Mouse (Mus musculus) embryonic facial prominence, embryonic 13.5 days (tissue): ENCODE measurements around the gene Cdkn1a. TPM values are rescaled to one million over a fixed set of nuclear protein-coding genes. Genes with fewer than 3 reads are reported as not detected.

Experiments
- polyA plus RNA-seq: library from polyadenylated mRNA; unstranded; fragments of >200 nt; fragmentation: Nextera tagmentation; extraction: Ambion mirVana; gene quantifications from 2 replicates; pipeline ENCODE4 v1.2.1, GENCODE M21; 2015

Cdkn1a gene
- polyA plus RNA-seq, 1 experiment from 2014 or later = 78.2 TPM

Other genes starting within 250 kb of the Cdkn1a start
- gene Pnpla1, start 232.6 kb upstream of the Cdkn1a start, polyA plus RNA-seq = 0.26 and 0.98 TPM in 2 replicates
- gene 4930539E08Rik, start 175.7 kb upstream of the Cdkn1a start, polyA plus RNA-seq = 0.29 and 0.41 TPM in 2 replicates
- not detected in 2 replicates for gene Pxt1, start 147.1 kb upstream of the Cdkn1a start, polyA plus RNA-seq
- gene Kctd20, start 139.0 kb upstream of the Cdkn1a start, polyA plus RNA-seq = 99.9 and 103 TPM in 2 replicates
- gene Stk38, start 83.0 kb upstream of the Cdkn1a start, polyA plus RNA-seq = 114 and 129 TPM in 2 replicates
- 702 and 727 TPM in 2 replicates for gene Srsf3, start 58.3 kb upstream of the Cdkn1a start, polyA plus RNA-seq
- 0.55 and 0.56 TPM in 2 replicates for gene Rab44, start 23.2 kb downstream of the Cdkn1a start, polyA plus RNA-seq
- gene Cpne5, start 147.2 kb downstream of the Cdkn1a start, polyA plus RNA-seq = 28.1 and 36.0 TPM in 2 replicates
- gene Ppil1, start 173.2 kb downstream of the Cdkn1a start, polyA plus RNA-seq = 149 and 162 TPM in 2 replicates
- gene BC004004, start 177.8 kb downstream of the Cdkn1a start, polyA plus RNA-seq = 66.7 and 71.3 TPM in 2 replicates
- gene Pi16, start 226.7 kb downstream of the Cdkn1a start, polyA plus RNA-seq = 0.23 and 0.27 TPM in 2 replicates